Mouse (Mus musculus) stomach, postnatal 0 days (tissue): ENCODE measurements around the gene Cntn5.

Source experiments
- CTCF ChIP-seq: IDR thresholded peaks from 2 replicates; pipeline ENCODE4 v1.5.1; 2016; ENCODE audit warnings: antibody characterized with exemption, low read depth, mild to moderate bottlenecking, moderate library complexity
- EP300 ChIP-seq: optimal IDR thresholded peaks from 2 replicates; pipeline ENCODE3; 2016; ENCODE audit warnings: antibody characterized with exemption

DNA sequence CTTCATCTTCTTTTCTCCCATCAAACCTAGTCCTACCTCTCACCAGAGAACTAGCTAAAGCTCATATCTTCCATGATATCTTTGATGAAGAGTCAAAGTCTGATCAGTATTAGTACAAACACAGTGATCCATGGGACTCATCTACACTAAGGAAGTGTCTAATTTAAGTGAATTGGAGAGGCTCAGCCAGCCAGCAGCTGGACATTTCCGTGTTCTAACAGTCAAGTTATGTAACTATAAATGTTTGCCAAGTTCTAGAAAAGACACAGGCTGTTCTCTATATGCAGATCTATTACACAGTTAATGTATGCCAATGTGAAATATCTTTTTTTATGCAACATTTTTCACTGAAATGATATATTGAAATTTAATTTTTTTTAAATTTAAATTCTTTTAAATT lies 959.7 kb downstream of the Cntn5 start:
- TF ChIP-seq CTCF (no peak), EP300 (no peak)
